Mouse (Mus musculus): ENCODE results near the gene Fcer1a.
"Not testable (repeated sequence)": the region's sequence is repeated elsewhere in the genome, so short reads cannot be mapped to it uniquely, and the experiment has no call there.

The Fcer1a gene

DNA sequence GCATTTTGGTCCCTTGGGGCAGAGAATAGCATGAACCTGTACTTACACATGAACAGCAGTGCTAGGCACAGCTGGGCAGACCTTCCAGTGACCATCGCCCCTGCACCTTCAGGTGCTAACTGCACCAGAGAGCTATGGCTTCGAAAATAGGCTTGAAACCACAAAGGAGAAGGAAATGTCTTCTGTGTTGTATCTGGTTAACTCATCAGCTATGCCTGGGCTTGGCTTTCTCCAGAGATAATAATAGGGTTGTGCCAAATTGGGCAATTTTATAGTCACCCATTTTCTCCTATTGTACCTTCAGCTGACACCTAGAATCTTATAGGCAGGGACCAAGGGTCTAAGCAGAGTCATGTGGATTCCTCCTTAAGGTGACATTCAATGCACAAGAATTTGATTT is at the start of gene Fcer1a:
TSS of gene Fcer1a (minus strand) at position 134 of the 400 bp plus-strand sequence.
- DNase-seq (ENCODE audit: low read depth, low spot score): no peak

DNA sequence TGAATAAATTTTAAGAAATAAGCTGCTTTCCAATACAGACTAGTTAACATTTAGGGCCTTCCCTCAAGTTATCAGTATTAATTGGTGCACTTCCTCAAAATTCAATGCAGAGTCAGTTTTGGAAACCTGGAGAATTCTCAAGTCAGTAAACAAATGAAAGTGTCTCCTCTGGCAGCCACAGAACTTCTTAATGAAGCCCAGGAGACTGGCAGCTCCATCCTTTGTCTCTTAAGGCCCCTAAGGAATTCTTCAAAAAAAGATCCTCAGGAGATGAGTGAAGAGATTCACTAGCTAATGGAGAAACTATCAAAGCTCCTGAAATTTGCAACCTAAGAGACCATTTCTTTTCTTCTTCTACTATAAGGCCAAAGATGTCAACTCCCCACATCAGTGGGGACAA is 38.7 kb upstream of the Fcer1a start, which contains the start of gene Olfr418:
TSS of gene Olfr418 (plus strand) at position 301 of the 400 bp plus-strand sequence.
- no peak for DNase-seq (ENCODE audit: low read depth, low spot score)

GRCm38 (mm10) chr1:173249888-173250287 is 22.9 kb upstream of the Fcer1a start:
- no peak for DNase-seq (ENCODE audit: low read depth, low spot score)

DNA sequence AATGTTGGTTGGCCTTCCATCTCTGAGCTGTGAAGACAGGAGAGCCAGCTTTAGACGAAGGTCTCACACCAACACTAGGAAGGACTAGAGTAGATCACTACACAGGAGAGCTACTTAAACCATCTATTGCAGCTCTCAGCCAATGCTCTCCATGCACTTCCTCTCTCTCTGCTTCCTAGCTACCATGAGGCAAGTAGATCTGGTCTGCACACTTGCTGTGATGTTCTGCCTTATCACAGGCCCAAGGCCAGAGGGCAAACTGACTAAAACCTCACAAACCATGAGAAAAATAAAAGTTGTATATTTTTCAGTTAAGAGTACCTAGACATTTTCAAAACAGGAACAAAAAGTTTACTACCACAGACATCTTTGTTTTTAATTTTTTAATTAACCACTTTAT is 10.0 kb upstream of the Fcer1a start:
- DNase-seq (ENCODE audit: low read depth, low spot score): not testable (repeated sequence)

- DNase-seq (ENCODE audit: low read depth, low spot score): no peak
These were observed 10.5 kb downstream of the Fcer1a start for GRCm38 (mm10) chr1:173216481-173216880.

DNA sequence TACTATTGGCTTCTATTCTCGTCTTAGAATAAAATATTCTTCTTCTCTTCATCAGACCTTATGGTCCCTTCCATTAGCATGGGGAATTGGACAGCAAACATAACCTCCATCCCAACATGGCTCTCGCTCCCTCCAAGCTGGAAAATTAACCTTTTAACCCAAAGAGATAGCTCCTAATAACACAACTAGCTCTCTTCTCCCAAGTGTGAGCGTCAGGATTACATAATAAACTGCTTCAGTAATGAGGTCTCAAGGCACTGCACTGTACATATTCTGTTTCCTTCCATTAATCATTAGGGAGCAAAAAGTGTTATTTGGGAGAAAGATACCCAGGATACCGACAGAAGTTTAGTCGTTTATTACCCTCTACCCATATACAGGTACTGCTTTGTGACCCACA is 14.9 kb downstream of the Fcer1a start, which contains the start of gene Olfr1404:
TSS of gene Olfr1404 (plus strand) at position 301 of the 400 bp plus-strand sequence.
- no peak for DNase-seq (ENCODE audit: low read depth, low spot score)

GRCm38 (mm10) chr1:173197508-173197907 is 29.5 kb downstream of the Fcer1a start, which contains the start of gene Olfr218:
Olfr218 (plus strand) TSS chr1:173197808.
- DNase-seq (ENCODE audit: low read depth, low spot score): no peak

GRCm38 (mm10) chr1:173196359-173196758 is 30.7 kb downstream of the Fcer1a start:
- DNase-seq (ENCODE audit: low read depth, low spot score): no peak

DNA sequence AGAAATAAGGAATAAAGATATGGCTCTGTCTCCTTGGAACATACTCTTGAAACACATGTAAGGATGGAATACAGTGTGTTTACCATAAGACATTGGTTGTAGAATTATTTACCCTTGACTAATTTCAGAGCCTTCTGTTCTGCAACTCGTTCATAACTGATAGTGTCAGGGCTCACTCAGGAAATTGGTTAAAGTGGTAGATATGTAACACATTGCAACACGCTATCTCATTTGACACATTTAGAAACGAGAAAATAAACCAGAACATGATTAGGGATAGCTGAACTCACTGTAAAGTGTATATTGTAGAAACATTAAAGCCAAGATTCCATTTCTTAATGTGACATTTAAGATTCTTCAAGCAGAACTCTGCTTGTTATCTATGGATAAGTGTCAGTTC is 35.0 kb downstream of the Fcer1a start:
- DNase-seq (ENCODE audit: low read depth, low spot score): no peak

GRCm38 (mm10) chr1:173190540-173190939 is 36.5 kb downstream of the Fcer1a start, which contains the start of gene Olfr1406:
Olfr1406 (minus strand) TSS chr1:173190640.
- DNase-seq (ENCODE audit: low read depth, low spot score): no peak

- no peak for DNase-seq (ENCODE audit: low read depth, low spot score)
These were observed 52.7 kb downstream of the Fcer1a start for GRCm38 (mm10) chr1:173174154-173174842.

Data from A20 (cell line).